Mouse (Mus musculus) small intestine, adult 2 months (tissue): Measurements from ENCODE around the gene Ttll2. TPM values are rescaled to one million over a fixed set of nuclear protein-coding genes. Genes with fewer than 3 reads are reported as not detected.
"Not testable (repeated sequence)": the region's sequence is repeated elsewhere in the genome, so short reads cannot be mapped to it uniquely, and the experiment has no call there.

Experiments used
- H3K27ac ChIP-seq: fragments of 200-500 bp; 2 replicates; pipeline ENCODE4 v1.5.1; 2012; ENCODE audit warnings: low read depth, low read length, control low read depth, inconsistent platforms; ENCODE audit not compliant: insufficient read depth
- H3K27me3 ChIP-seq: fragments of 200-500 bp; 2 replicates; pipeline ENCODE4 v1.6.1; 2012; ENCODE audit warnings: mild to moderate bottlenecking, moderate library complexity, low read length, inconsistent platforms; ENCODE audit not compliant: control insufficient read depth, insufficient read depth
- H3K36me3 ChIP-seq: fragments of 200-500 bp; 2 replicates; pipeline ENCODE4 v1.6.1; 2012; ENCODE audit warnings: mild to moderate bottlenecking, low read length, control low read depth, inconsistent platforms; ENCODE audit not compliant: control insufficient read depth, insufficient read depth
- H3K4me1 ChIP-seq: fragments of 200-500 bp; 2 replicates; pipeline ENCODE4 v1.6.1; 2012; ENCODE audit warnings: low read length, inconsistent platforms, mixed read lengths; ENCODE audit not compliant: control insufficient read depth, insufficient read depth, insufficient read length
- H3K4me3 ChIP-seq: fragments of 200-500 bp; 2 replicates; pipeline ENCODE4 v1.5.1; 2012; ENCODE audit warnings: low read depth, mild to moderate bottlenecking, control low read depth, inconsistent platforms, low read length, moderate library complexity
- WGBS: fragments of 180-500 bp; shearing (Covaris S2); methylation state at CpG from one replicate; pipeline ENCODE4 v1.1.7; 2018; 5-methylcytosine and 5-hydroxymethylcytosine counted together
- polyA plus RNA-seq: library from polyadenylated mRNA; depleted of rRNA; stranded (reverse); fragments of >200 nt; gene quantifications from 2 replicates; pipeline ENCODE4 v1.2.3, GENCODE M21; 2012

Gene Ttll2
- polyA plus RNA-seq, 1 experiment: 3.0 TPM

DNA sequence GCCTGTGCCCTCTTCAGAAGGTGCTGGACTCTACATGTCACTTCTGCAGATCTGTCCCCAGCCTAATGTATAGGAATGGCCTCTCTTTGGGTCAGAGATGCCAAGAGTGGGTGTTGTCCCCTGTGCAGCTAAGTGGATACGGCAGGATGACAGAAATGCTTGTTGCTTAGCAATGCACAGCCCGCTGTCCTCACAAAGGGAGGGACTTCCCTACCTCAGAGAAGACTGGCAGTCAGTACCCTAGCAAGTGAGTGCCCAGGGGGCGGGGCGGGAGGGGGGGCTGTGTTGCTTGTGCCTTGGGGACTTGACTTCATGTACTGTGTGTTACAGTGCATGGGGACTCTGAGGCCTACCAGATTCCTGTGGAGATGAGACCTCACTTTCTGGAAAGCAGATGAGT, 7.3 kb upstream of the Ttll2 start:
- not testable (repeated sequence) for H3K36me3 ChIP-seq, H3K4me1 ChIP-seq, H3K27ac ChIP-seq, H3K27me3 ChIP-seq, H3K4me3 ChIP-seq
- WGBS: 70% methylated on average over 4 of the region's 4 CpGs

- not testable (repeated sequence) for H3K36me3 ChIP-seq
Observed at GRCm38 (mm10) chr17:7348765-7349164, 3.7 kb downstream of the Ttll2 start.

GRCm38 (mm10) chr17:7337381-7337780, 15.1 kb downstream of the Ttll2 start:
- not testable (repeated sequence) for H3K4me1 ChIP-seq, H3K36me3 ChIP-seq, H3K27me3 ChIP-seq, H3K4me3 ChIP-seq, H3K27ac ChIP-seq
- 50% methylated on average over 9 of the region's 9 CpGs for WGBS

More at GRCm38 (mm10) chr17:7348765-7349164, 3.7 kb downstream of the Ttll2 start:
- H3K4me3 ChIP-seq, H3K4me1 ChIP-seq, H3K27ac ChIP-seq, H3K27me3 ChIP-seq: not testable (repeated sequence)
- WGBS: 39% methylated on average over 2 of the region's 3 CpGs

- H3K36me3 ChIP-seq, H3K4me1 ChIP-seq, H3K4me3 ChIP-seq, H3K27ac ChIP-seq, H3K27me3 ChIP-seq: not testable (repeated sequence)
- 49% methylated on average over 3 of the region's 5 CpGs for WGBS
Observed at GRCm38 (mm10) chr17:7332745-7333144, 19.8 kb downstream of the Ttll2 start.

DNA sequence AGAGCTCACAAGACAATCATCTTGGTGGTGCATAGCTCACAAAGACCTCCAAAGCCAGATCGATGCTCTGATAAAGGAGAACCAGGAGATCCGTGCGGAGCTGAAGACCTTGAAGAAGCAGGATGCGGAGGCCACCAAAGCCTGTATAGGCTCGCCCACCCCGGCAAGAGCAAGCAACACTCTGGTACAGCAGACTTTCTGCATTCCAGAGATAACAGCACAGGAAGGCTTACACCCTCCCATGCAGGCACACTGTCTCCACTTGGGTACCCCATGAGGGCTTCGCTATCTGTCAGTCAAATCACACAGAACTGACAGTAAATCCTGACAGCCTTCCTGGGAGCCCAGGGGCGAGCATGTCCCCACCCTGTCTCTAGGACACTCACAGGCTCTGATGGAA, 26.1 kb downstream of the Ttll2 start:
- H3K27me3 ChIP-seq, H3K27ac ChIP-seq, H3K4me1 ChIP-seq, H3K4me3 ChIP-seq, H3K36me3 ChIP-seq: not testable (repeated sequence)
- WGBS: 44% methylated on average over 7 of the region's 8 CpGs

DNA sequence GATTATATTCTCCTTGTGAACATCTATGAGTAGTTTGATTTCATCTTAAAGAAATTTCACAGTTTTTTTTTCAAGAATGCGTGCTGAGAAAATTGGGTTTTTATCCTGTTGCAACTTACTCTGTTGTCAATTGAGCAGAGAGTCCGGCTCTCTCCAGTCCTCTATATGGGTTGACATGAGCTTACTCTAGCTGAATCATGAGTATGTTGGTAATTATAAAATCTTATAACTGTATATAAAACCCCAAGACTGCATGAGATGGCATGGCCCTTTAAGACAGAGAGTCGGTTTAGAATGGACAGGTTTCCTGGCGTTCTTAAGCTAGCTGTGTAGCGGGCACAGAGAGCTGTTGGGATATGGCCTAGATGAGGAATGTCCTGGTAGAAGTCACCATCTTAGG, 28.1 kb downstream of the Ttll2 start, which contains the start of gene Tcp10a:
Gene Tcp10a (plus strand): TSS at position 301 of the 400 bp plus-strand sequence.
- H3K4me1 ChIP-seq, H3K27me3 ChIP-seq, H3K4me3 ChIP-seq, H3K27ac ChIP-seq, H3K36me3 ChIP-seq: not testable (repeated sequence)
- 91% methylated on average over 5 of the region's 5 CpGs for WGBS

GRCm38 (mm10) chr17:7319789-7320188, 32.7 kb downstream of the Ttll2 start:
- not testable (repeated sequence) for H3K27me3 ChIP-seq, H3K4me3 ChIP-seq, H3K27ac ChIP-seq, H3K36me3 ChIP-seq, H3K4me1 ChIP-seq
- 76% methylated on average over 6 of the region's 6 CpGs for WGBS

- H3K36me3 ChIP-seq, H3K4me3 ChIP-seq, H3K27me3 ChIP-seq, H3K4me1 ChIP-seq, H3K27ac ChIP-seq: not testable (repeated sequence)
- 70% methylated on average over 8 of the region's 8 CpGs for WGBS
Observed at GRCm38 (mm10) chr17:7315693-7316382, 36.7 kb downstream of the Ttll2 start.

- H3K27ac ChIP-seq, H3K27me3 ChIP-seq, H3K4me1 ChIP-seq, H3K36me3 ChIP-seq, H3K4me3 ChIP-seq: not testable (repeated sequence)
- 52% methylated on average over 8 of the region's 8 CpGs for WGBS
Observed at GRCm38 (mm10) chr17:7306278-7307196, 46.0 kb downstream of the Ttll2 start.
